Mouse (Mus musculus) testis, adult 2 months (tissue): ENCODE data around the gene Ecd.

Source experiments
- CTCF ChIP-seq: fragments of 200-500 bp; IDR thresholded peaks from 2 replicates; pipeline ENCODE4 v1.5.1; 2012; ENCODE audit warnings: low read depth, mild to moderate bottlenecking, inconsistent platforms, low read length, moderate library complexity; ENCODE audit not compliant: control insufficient read depth, insufficient read depth, insufficient replicate concordance
- POLR2A ChIP-seq: fragments of 200-500 bp; IDR thresholded peaks from 2 replicates; pipeline ENCODE4 v1.6.1; 2012; ENCODE audit warnings: low read depth, mild to moderate bottlenecking, inconsistent platforms, low read length, moderate library complexity; ENCODE audit not compliant: control insufficient read depth

- TF ChIP-seq CTCF (0 out of 2 replicates have a peak, but pooled peaks have one; percentile 4), POLR2A (no peak)
Measured at GRCm38 (mm10) chr14:20339415-20339814, 8.5 kb downstream of the Ecd start.
